Comparison of ENCODE assay signal across 18 mouse cellular contexts in genomic region chr13:102397411-102397810, GRCm38 (mm10).
"Had no signal": no experiment of that assay in that cellular context is flagged by ENCODE, and none has a peak within 500 bp of the region (broad histone marks: within the 10 kb centered on the region; RNA-seq: fewer than 3 reads in every experiment).

No protein-coding gene starts in this region.

- H3K4me2 ChIP-seq: liver, embryonic 13.5 days; lung, embryonic 14.5 days; midbrain, embryonic 12.5 days; midbrain, embryonic 15.5 days; neural tube, embryonic 12.5 days; neural tube, embryonic 15.5 days; stomach, embryonic 15.5 days had no signal

- H3K4me1 ChIP-seq: liver, embryonic 13.5 days; midbrain, embryonic 15.5 days; stomach, embryonic 15.5 days had no signal

- H3K27ac ChIP-seq: left cerebral cortex, adult 2 months; liver, embryonic 13.5 days; macrophage; midbrain, embryonic 12.5 days; midbrain, embryonic 15.5 days; neural tube, embryonic 12.5 days; neural tube, embryonic 15.5 days; stomach, embryonic 15.5 days had no signal

- H3K4me3 ChIP-seq: left cerebral cortex, adult 2 months; liver, embryonic 13.5 days; midbrain, embryonic 12.5 days; midbrain, embryonic 15.5 days; neural tube, embryonic 12.5 days; neural tube, embryonic 15.5 days; stomach, embryonic 15.5 days had no signal

- ATAC-seq: intestine, postnatal 0 days; lung, postnatal 0 days; midbrain, embryonic 15.5 days had no signal

- DNase-seq: kidney, postnatal 10 days; layer of hippocampus, postnatal 36 days; liver, embryonic 13.5 days; lung, embryonic 14.5 days; right cerebral cortex, adult 18-20 months; right cerebral cortex, postnatal 14 days; right cerebral cortex, postnatal 4 days; spleen, adult 18-20 months; thymus, postnatal 25 days had no signal

- H3K36me3 ChIP-seq: liver, embryonic 13.5 days; midbrain, embryonic 12.5 days; midbrain, embryonic 15.5 days; neural tube, embryonic 12.5 days; neural tube, embryonic 15.5 days; stomach, embryonic 15.5 days had no signal

- H3K27me3 ChIP-seq: liver, embryonic 13.5 days; midbrain, embryonic 15.5 days; neural tube, embryonic 12.5 days; neural tube, embryonic 15.5 days; stomach, embryonic 15.5 days had no signal

- H3K9ac ChIP-seq: liver, embryonic 13.5 days; lung, embryonic 14.5 days; midbrain, embryonic 12.5 days; midbrain, embryonic 15.5 days; neural tube, embryonic 12.5 days; neural tube, embryonic 15.5 days; stomach, embryonic 15.5 days had no signal

- H3K9me3 ChIP-seq: liver, embryonic 13.5 days; midbrain, embryonic 12.5 days; midbrain, embryonic 15.5 days; neural tube, embryonic 12.5 days; neural tube, embryonic 15.5 days; stomach, embryonic 15.5 days had no signal
